19 mouse cellular contexts compared by ENCODE assay signal in the genomic region with DNA sequence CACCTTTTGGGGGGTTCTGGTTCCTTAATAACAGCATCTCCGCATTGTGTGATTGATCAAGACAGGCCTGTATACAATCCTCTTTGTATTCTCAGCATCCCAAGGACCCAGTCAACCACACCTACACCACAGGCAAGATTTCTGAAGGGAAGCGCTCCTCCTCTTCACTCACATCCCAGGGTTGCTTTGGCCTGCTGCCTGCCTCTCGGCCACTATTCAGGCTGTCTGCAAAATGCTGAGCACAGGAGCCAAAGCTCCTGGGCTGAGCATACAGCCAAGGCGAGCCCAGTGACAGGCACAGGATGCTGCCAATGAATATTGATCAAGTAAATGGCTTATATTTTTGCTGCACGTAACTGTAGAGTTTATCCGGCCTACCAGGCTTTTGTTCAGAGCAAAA.
A peak's percentile ranks its signal among the peaks of the same experiment; 100 is the strongest.
DNase-seq lines count a peak whose midpoint lies in the region; ATAC-seq lines count a peak whose summit lies in the region.
"Had no signal": no experiment of that assay in that cellular context is flagged by ENCODE, and none has a peak within 500 bp of the region (broad histone marks: within the 10 kb centered on the region; RNA-seq: fewer than 3 reads in every experiment).

No protein-coding gene starts in this region.

- DNase-seq in cerebellum, postnatal 10 days, result peak; percentile 30 to 55
- DNase-seq in cerebellum, adult 11 months, result no peak
- no peak for DNase-seq in frontal cortex, postnatal 10 days (ENCODE audit: low spot score in 2 of 2)
- DNase-seq in right cerebral cortex, postnatal 25 days, result peak; percentile 16
- no peak for DNase-seq in right cerebral cortex, adult 18-20 months
- DNase-seq: adrenal gland, adult 8-10 months; adrenal gland, postnatal 14 days; adrenal gland, postnatal 36 days; B cell, adult 2 months; cerebellum, adult 11-12 months; cerebellum, adult 2 months; cerebellum, adult 9-10 months; embryo, embryonic 11 days had no signal

- ATAC-seq in frontal cortex, adult (ENCODE audit: low TSS enrichment), result peak; percentile 46; the same call in 1 of the 2 replicates
- ATAC-seq: activated CD4-positive, CD25-positive, alpha-beta regulatory T cell, adult 4 months; CD4-positive, CD25-positive, alpha-beta regulatory T cell, adult 4 months; forebrain, embryonic 14.5 days; forebrain, embryonic 16.5 days; Patski had no signal

Comparison
In these comparisons a context has a peak if more than half of its experiments do, and no peak if none do; other contexts are left out.
1. DNase-seq: peak in cerebellum, postnatal 10 days (2 of 2) and right cerebral cortex, postnatal 25 days (single experiment); none in cerebellum, adult 11 months (single experiment), frontal cortex, postnatal 10 days (0 of 2) and right cerebral cortex, adult 18-20 months (single experiment).